Mouse (Mus musculus) ovary, adult 18-20 months (tissue): ENCODE results near the gene Olfr19.
"Not testable (repeated sequence)": the region's sequence is repeated elsewhere in the genome, so short reads cannot be mapped to it uniquely, and the experiment has no call there.

ENCODE experiments used
- DNase-seq: peaks from one replicate; pipeline ENCODE4 v3.0.0; 2022; ENCODE audit warnings: low spot score, mixed read lengths

The Olfr19 gene

DNA sequence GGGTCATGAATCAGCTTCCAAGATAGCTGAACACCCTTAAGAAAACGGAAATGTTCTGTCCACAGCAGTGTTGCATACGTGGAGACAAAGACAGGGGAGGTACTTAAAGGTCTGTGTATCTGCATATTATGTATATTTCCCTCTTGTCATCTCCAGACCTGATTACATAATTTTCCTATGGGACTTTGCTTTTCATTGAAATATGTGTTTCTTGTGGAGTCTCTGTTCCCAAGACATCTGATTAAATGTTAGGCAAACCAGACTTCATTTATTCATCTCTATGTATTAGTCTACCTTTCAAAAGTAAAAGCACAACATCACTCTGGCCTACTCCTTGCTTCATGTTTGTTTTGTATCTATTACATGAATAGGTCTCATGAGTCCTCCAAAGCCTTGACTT, at the start of gene Olfr19:
Gene Olfr19 (minus strand): TSS at position 101 of the 400 bp plus-strand sequence.
- DNase-seq: no peak

DNA sequence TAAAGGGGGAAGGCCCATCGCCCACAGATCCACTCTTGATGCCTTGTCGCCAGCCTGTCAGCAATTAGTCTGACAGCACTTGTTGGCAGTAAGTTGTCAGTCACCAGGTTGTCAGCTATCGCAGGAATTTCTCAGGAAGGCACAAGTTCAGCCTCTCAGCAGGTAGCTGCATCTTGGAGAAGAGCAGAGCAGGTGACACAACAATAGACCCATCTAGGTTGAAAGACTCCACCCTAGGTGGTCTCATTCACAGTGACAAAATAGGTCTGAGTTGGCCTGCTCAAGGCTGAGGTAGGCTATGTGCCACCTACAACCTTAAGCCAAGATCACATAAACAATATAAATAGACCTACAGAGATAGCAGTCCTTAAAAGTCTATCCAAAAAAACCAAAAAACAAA, 8.8 kb upstream of the Olfr19 start:
- no peak for DNase-seq

DNA sequence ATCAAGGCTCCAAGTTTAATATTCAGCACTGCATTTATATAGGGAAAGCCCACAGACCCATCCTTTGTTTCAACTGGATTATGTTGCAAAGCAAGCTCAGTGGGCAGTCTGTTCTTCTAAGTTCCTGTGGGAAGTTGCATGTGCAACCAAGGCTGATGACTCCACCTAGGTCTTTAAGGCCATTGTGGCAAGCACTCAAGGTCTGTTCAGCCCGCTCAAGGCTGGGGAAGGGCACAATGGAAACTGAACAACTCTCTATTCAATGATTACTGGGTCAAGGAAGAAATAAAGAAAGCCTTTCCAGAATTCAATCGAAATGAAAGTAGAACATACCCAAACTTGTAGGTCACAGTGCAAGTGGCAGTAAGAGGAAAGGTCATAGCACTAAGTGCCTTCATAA, 7.8 kb upstream of the Olfr19 start:
- no peak for DNase-seq

GRCm38 (mm10) chr16:16664994-16665393, 11.2 kb downstream of the Olfr19 start:
- no peak for DNase-seq

DNA sequence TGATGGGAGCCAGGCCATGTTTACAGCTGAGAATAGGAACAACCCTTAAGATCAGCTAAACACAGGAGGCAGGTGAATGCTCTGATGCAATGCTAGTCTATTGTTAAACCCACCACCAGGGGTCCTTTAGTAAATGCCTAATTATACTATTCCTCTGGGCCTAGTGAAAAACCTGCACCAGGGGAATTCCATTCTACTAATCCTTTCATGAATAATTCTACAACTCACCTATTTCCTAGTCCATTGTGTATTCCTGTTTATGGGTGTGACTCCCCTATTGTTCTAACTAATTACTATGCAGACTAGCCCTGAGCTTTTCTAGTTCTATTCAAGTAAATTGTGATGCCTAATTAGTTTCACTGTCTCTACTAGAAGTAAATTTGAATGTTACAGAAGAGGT, 11.7 kb downstream of the Olfr19 start:
- DNase-seq: not testable (repeated sequence)

DNA sequence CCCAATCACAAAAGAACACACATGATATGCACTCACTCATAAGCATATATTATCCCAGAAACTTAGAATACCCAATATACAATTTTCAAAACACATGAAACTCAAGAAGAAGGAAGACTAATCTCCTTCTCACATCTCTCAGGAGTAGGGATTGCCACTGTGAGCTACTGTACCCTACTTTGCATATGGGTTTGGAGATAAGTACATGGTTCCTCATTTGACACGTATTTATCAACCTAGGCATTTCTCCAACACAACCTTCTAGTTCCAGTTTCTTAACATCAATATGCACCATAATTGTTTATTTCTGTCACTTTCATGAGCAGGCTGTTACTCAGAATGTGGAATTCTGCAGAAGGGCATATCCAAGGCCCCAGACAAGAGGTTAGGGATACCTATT, 31.1 kb downstream of the Olfr19 start:
- DNase-seq: no peak

DNA sequence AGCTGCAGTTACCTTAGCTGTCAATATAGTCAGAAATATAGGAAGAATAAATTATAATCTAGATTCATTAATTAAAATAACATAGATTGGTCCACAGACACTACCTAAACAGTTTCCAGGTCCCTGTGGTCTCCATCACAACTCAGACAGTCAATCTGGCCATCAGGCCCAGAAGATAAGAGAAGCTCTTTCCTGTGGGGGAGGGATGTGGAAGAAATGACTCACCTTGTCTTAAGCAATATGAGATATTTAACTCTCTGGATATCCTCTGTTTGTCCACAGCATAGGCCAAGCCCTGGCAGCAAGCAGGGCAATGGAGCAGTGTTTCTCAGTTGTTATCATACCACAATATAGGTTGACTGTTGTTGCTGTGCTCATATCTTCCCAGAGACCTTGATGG, 42.5 kb downstream of the Olfr19 start:
- no peak for DNase-seq
